Mouse (Mus musculus) heart, embryonic 14.5 days (tissue): ENCODE measurements at regions not wholly inside any gene's neighbourhood (a gene's known extent, or its start where the extent isn't known, plus 50 kb on each side); places are given as distances from the start of the nearest gene placed in this dataset.

Experiments used
- ATAC-seq: fragments of 200-750 bp; cut with Nextera tagmentation; 2 replicates; pipeline ENCODE4 v1.8.0; 2017; ENCODE audit warnings: low read depth, moderate TSS enrichment; ENCODE audit not compliant: insufficient number of reproducible peaks, insufficient read depth, low FRiP score
- H3K27ac ChIP-seq, 2 experiments: fragments of 200-500 bp in 1 of 2; fragments of 300-500 bp in 1 of 2; sonication (generic) in 1 of 2; replicated peaks in 1 of 2; 2 replicates each; pipeline ENCODE4 v1.5.1; 2012 to 2014; ENCODE audit warnings: low read depth in 2 of 2, low read length in 2 of 2, control low read depth in 1 of 2, mild to moderate bottlenecking in 1 of 2, mixed read lengths in 1 of 2; ENCODE audit not compliant: control insufficient read depth in 1 of 2, insufficient read depth in 1 of 2
- H3K27me3 ChIP-seq: fragments of 300-500 bp; sonication (generic); 2 replicates; pipeline ENCODE4 v1.6.1; 2014; ENCODE audit warnings: mild to moderate bottlenecking, low read length, control low read depth; ENCODE audit not compliant: control insufficient read depth, insufficient read depth
- H3K36me3 ChIP-seq: fragments of 300-500 bp; sonication (generic); 2 replicates; pipeline ENCODE4 v1.6.1; 2014; ENCODE audit warnings: mild to moderate bottlenecking, control low read depth, low read length, mixed read lengths; ENCODE audit not compliant: control insufficient read depth, insufficient read depth
- H3K4me1 ChIP-seq, 2 experiments: fragments of 200-500 bp in 1 of 2; fragments of 300-500 bp in 1 of 2; sonication (generic) in 1 of 2; 2 replicates each; pipeline ENCODE4 v1.6.1; 2012 to 2014; ENCODE audit warnings: low read length in 2 of 2, control low read depth in 1 of 2, mixed read lengths in 1 of 2; ENCODE audit not compliant: control insufficient read depth in 2 of 2, insufficient read depth in 2 of 2
- H3K4me2 ChIP-seq: fragments of 300-500 bp; sonication (generic); 2 replicates; pipeline ENCODE4 v1.6.1; 2014; ENCODE audit warnings: mild to moderate bottlenecking, low read length
- H3K4me3 ChIP-seq, 2 experiments: fragments of 200-500 bp in 1 of 2; fragments of 300-500 bp in 1 of 2; sonication (generic) in 1 of 2; 2 replicates each; pipeline ENCODE4 v1.5.1; 2012 to 2014; ENCODE audit warnings: low read length in 2 of 2, mild to moderate bottlenecking in 2 of 2, control low read depth in 1 of 2, low read depth in 1 of 2, moderate library complexity in 1 of 2; ENCODE audit not compliant: control insufficient read depth in 1 of 2, insufficient read depth in 1 of 2
- H3K9ac ChIP-seq: fragments of 300-500 bp; sonication (generic); 2 replicates; pipeline ENCODE4 v1.6.1; 2014; ENCODE audit warnings: mild to moderate bottlenecking, low read length
- H3K9me3 ChIP-seq: fragments of 300-500 bp; sonication (generic); 2 replicates; pipeline ENCODE4 v1.6.1; 2016; ENCODE audit warnings: low read length, control low read depth; ENCODE audit not compliant: control insufficient read depth
- WGBS: fragments of 180-500 bp; shearing (Covaris S2); extraction: QIAGEN DNeasy Blood & Tissue Kit; methylation state at CpG from one replicate; pipeline ENCODE4 v1.1.7; 2014; 5-methylcytosine and 5-hydroxymethylcytosine counted together

- WGBS = 87% methylated on average over 1 of the region's 1 CpGs
These were observed 498.1 kb downstream of the Slc22a22 start for GRCm38 (mm10) chr15:56979353-56979752.

GRCm38 (mm10) chr15:56975446-56976433 lies 501.7 kb downstream of the Slc22a22 start:
- H3K9me3 ChIP-seq = no peaks in the 10 kb centered on the region
- H3K4me1 ChIP-seq = no peaks in the 10 kb centered on the region

More at GRCm38 (mm10) chr15:56979353-56979752, 498.1 kb downstream of the Slc22a22 start:
- Histone ChIP-seq H3K9ac (no peak overlapping the region), H3K36me3 (no peaks in the 10 kb centered on the region), H3K4me2 (no peak overlapping the region), H3K4me3 (no peak overlapping the region), H3K4me1 (no peaks in the 10 kb centered on the region), H3K9me3 (no peaks in the 10 kb centered on the region), H3K27me3 (no peaks in the 10 kb centered on the region), H3K27ac (no peak overlapping the region)
- no peak for ATAC-seq

GRCm38 (mm10) chr15:56970140-56970539 lies 507.3 kb downstream of the Slc22a22 start:
- H3K9me3 ChIP-seq = no peaks in the 10 kb centered on the region
- no peak overlapping the region for H3K4me3 ChIP-seq
- H3K27ac ChIP-seq = no peak overlapping the region
- H3K36me3 ChIP-seq = no peaks in the 10 kb centered on the region
- H3K9ac ChIP-seq = no peak overlapping the region
- H3K4me2 ChIP-seq = no peak overlapping the region
- H3K4me1 ChIP-seq = no peaks in the 10 kb centered on the region
- WGBS = 56% methylated on average over 1 of the region's 1 CpGs
- no peak for ATAC-seq
- no peaks in the 10 kb centered on the region for H3K27me3 ChIP-seq

More at GRCm38 (mm10) chr15:56975446-56976433, 501.7 kb downstream of the Slc22a22 start:
- H3K4me2 ChIP-seq = no peak overlapping the region
- ATAC-seq = no peak
- H3K27me3 ChIP-seq = no peaks in the 10 kb centered on the region
- no peak overlapping the region for H3K27ac ChIP-seq
- H3K4me3 ChIP-seq = no peak overlapping the region
- no peaks in the 10 kb centered on the region for H3K36me3 ChIP-seq
- 75% methylated on average over 4 of the region's 4 CpGs for WGBS
- no peak overlapping the region for H3K9ac ChIP-seq

GRCm38 (mm10) chr15:56956356-56956755 lies 521.1 kb downstream of the Slc22a22 start:
- Histone ChIP-seq H3K9ac (no peak overlapping the region), H3K4me2 (no peak overlapping the region), H3K27me3 (no peaks in the 10 kb centered on the region), H3K36me3 (no peaks in the 10 kb centered on the region), H3K4me3 (no peak overlapping the region), H3K9me3 (0 out of 2 replicates have a peak, but pooled peaks cover 4% of the 10 kb centered on the region), H3K4me1 (no peaks in the 10 kb centered on the region), H3K27ac (no peak overlapping the region)
- no peak for ATAC-seq
- WGBS = 83% methylated on average over 2 of the region's 2 CpGs

- ATAC-seq = no peak
- Histone ChIP-seq H3K27ac (no peak overlapping the region), H3K36me3 (no peaks in the 10 kb centered on the region), H3K9ac (no peak overlapping the region), H3K4me3 (no peak overlapping the region), H3K9me3 (0 out of 2 replicates have a peak, but pooled peaks cover 4% of the 10 kb centered on the region), H3K27me3 (no peaks in the 10 kb centered on the region), H3K4me1 (no peaks in the 10 kb centered on the region), H3K4me2 (no peak overlapping the region)
These were observed 525.2 kb downstream of the Slc22a22 start for GRCm38 (mm10) chr15:56952176-56952575.

- WGBS = 70% methylated on average over 2 of the region's 2 CpGs
- Histone ChIP-seq H3K9me3 (0 out of 2 replicates have a peak, but pooled peaks cover 4% of the 10 kb centered on the region), H3K9ac (no peak overlapping the region), H3K27ac (no peak overlapping the region), H3K27me3 (no peaks in the 10 kb centered on the region), H3K36me3 (no peaks in the 10 kb centered on the region), H3K4me2 (no peak overlapping the region), H3K4me1 (no peaks in the 10 kb centered on the region), H3K4me3 (no peak overlapping the region)
- no peak for ATAC-seq
These were observed 526.6 kb downstream of the Slc22a22 start for GRCm38 (mm10) chr15:56950824-56951223.

- no peak for ATAC-seq
- Histone ChIP-seq H3K27ac (no peak overlapping the region), H3K4me1 (no peaks in the 10 kb centered on the region), H3K9ac (no peak overlapping the region), H3K36me3 (no peaks in the 10 kb centered on the region), H3K4me2 (no peak overlapping the region), H3K4me3 (no peak overlapping the region), H3K9me3 (no peaks in the 10 kb centered on the region), H3K27me3 (no peaks in the 10 kb centered on the region)
- WGBS = 87% methylated on average over 1 of the region's 1 CpGs
These were observed 536.5 kb downstream of the Slc22a22 start for GRCm38 (mm10) chr15:56940891-56941290.
